Mouse (Mus musculus) thymus, adult 2 months (tissue): ENCODE data around the gene Dcps.

Experiments
- CTCF ChIP-seq: fragments of 200-500 bp; IDR thresholded peaks from 2 replicates; pipeline ENCODE4 v1.5.1; 2012; ENCODE audit warnings: mild to moderate bottlenecking, control low read depth, low read length, moderate library complexity, borderline replicate concordance; ENCODE audit not compliant: control insufficient read depth, poor library complexity, insufficient read depth; ENCODE audit errors: extremely low read depth
- POLR2A ChIP-seq: fragments of 200-500 bp; IDR thresholded peaks from 2 replicates; pipeline ENCODE4 v1.6.1; 2012; ENCODE audit warnings: mild to moderate bottlenecking, low read length, control low read depth, moderate library complexity; ENCODE audit not compliant: control insufficient read depth, poor library complexity, insufficient read depth; ENCODE audit errors: extremely low read depth

- TF ChIP-seq POLR2A (no peak), CTCF (no peak)
These were observed 27.7 kb upstream of the Dcps start for GRCm38 (mm10) chr9:35203536-35203935.
